Mouse (Mus musculus) stomach, adult 2 months (tissue): ENCODE measurements around the gene Olfr1102. TPM values are rescaled to one million over a fixed set of nuclear protein-coding genes. Genes with fewer than 3 reads are reported as not detected.

Source experiments
- polyA plus RNA-seq: library from polyadenylated mRNA; depleted of rRNA; stranded (reverse); fragments of >200 nt; gene quantifications from 2 replicates; pipeline ENCODE4 v1.2.3, GENCODE M21; 2012; rRNA removed

Olfr1102 gene
- not detected in 2 replicates for polyA plus RNA-seq

GRCm38 (mm10) chr2:86998098-86998497, at the start of gene Olfr1102:
Olfr1102 (plus strand) TSS chr2:86998398.

GRCm38 (mm10) chr2:86960593-86960992, 37.6 kb upstream of the Olfr1102 start, which contains the start of gene Olfr1099:
Olfr1099 (minus strand) TSS chr2:86960693.

GRCm38 (mm10) chr2:86979854-86980253, 18.3 kb upstream of the Olfr1102 start, which contains the start of gene Olfr1100:
Olfr1100 (minus strand) TSS chr2:86979954.

DNA sequence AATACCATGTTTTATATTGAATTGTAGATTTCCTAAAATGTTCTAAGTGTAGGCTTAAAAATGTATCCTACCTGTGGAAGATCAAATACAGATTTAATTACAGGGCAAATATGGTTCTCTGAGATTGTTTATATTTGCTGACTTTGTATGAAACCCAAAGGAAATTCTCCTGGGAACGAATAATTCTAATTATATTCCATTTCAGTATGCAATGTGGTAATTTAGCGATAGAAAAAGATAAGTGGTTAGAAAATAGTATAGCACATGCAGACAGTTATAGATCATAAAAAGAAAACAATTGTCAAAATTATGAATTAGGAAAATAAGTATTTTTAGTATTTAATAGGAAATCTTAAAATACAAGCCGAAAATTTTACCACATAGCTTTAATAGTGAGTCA, 7.1 kb upstream of the Olfr1102 start, which contains the start of gene Olfr1101:
Gene Olfr1101 (minus strand): TSS at position 101 of the 400 bp plus-strand sequence.

GRCm38 (mm10) chr2:87026980-87027379, 28.8 kb downstream of the Olfr1102 start, which contains the start of gene Olfr1104:
Olfr1104 (minus strand) TSS chr2:87027080.

DNA sequence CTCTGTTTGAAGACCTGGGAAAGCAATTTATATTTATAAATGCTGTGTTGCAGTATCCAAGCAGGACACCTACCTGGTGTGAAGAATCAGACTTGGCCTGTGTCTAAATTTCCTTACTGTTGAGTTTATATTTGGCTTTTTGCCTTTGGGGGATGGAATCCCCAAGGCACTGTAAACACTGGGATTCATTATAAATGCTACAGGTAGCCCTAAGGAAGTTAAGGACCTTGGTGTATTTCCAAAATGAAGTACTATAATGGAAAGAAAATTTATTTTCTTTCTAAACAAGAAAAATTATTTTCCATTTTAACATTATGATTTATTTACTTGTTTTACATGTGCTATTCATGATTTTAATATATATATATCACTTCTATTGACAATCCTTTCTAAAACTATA, 38.2 kb downstream of the Olfr1102 start, which contains the start of gene Olfr1105:
Gene Olfr1105 (minus strand): TSS at position 101 of the 400 bp plus-strand sequence.

GRCm38 (mm10) chr2:87052173-87052572, 54.0 kb downstream of the Olfr1102 start, which contains the start of gene Olfr1106:
Olfr1106 (minus strand) TSS chr2:87052273.

Other genes with a start within 250 kb of the Olfr1102 start
- gene Olfr1090, start 239.4 kb upstream of the Olfr1102 start, polyA plus RNA-seq = not detected in 2 replicates
- not detected in 2 replicates for gene Olfr1093, start 215.9 kb upstream of the Olfr1102 start, polyA plus RNA-seq
- gene Olfr141, start 188.4 kb upstream of the Olfr1102 start, polyA plus RNA-seq = not detected in 2 replicates
- gene Olfr1094, start 173.7 kb upstream of the Olfr1102 start, polyA plus RNA-seq = not detected in 2 replicates
- gene Olfr1095, start 146.7 kb upstream of the Olfr1102 start, polyA plus RNA-seq = not detected in 2 replicates
- not detected in 2 replicates for gene Gm13723, start 123.6 kb upstream of the Olfr1102 start, polyA plus RNA-seq
- gene Olfr1097, start 106.2 kb upstream of the Olfr1102 start, polyA plus RNA-seq = not detected in 2 replicates
- not detected in 2 replicates for gene Olfr1098, start 73.9 kb upstream of the Olfr1102 start, polyA plus RNA-seq
- not detected in 2 replicates for gene Olfr1099, start 37.7 kb upstream of the Olfr1102 start, polyA plus RNA-seq
- not detected in 2 replicates for gene Olfr1100, start 18.4 kb upstream of the Olfr1102 start, polyA plus RNA-seq
- gene Olfr1101, start 7.2 kb upstream of the Olfr1102 start, polyA plus RNA-seq = not detected in 2 replicates
- not detected in 2 replicates for gene Olfr1104, start 28.7 kb downstream of the Olfr1102 start, polyA plus RNA-seq
- not detected in 2 replicates for gene Olfr1105, start 38.1 kb downstream of the Olfr1102 start, polyA plus RNA-seq
- gene Olfr1106, start 53.9 kb downstream of the Olfr1102 start, polyA plus RNA-seq = not detected in 2 replicates
- gene Olfr1107, start 77.4 kb downstream of the Olfr1102 start, polyA plus RNA-seq = not detected in 2 replicates
- gene Olfr1109, start 97.6 kb downstream of the Olfr1102 start, polyA plus RNA-seq = not detected in 2 replicates
- gene Olfr259, start 116.2 kb downstream of the Olfr1102 start, polyA plus RNA-seq = not detected in 2 replicates
- not detected in 2 replicates for gene Olfr1110, start 141.9 kb downstream of the Olfr1102 start, polyA plus RNA-seq
- gene Olfr1111, start 154.2 kb downstream of the Olfr1102 start, polyA plus RNA-seq = not detected in 2 replicates
- gene Olfr1112, start 189.4 kb downstream of the Olfr1102 start, polyA plus RNA-seq = not detected in 2 replicates
- not detected in 2 replicates for gene Olfr1113, start 210.6 kb downstream of the Olfr1102 start, polyA plus RNA-seq
- not detected in 2 replicates for gene Olfr1115, start 249.6 kb downstream of the Olfr1102 start, polyA plus RNA-seq